In the genomic region with DNA sequence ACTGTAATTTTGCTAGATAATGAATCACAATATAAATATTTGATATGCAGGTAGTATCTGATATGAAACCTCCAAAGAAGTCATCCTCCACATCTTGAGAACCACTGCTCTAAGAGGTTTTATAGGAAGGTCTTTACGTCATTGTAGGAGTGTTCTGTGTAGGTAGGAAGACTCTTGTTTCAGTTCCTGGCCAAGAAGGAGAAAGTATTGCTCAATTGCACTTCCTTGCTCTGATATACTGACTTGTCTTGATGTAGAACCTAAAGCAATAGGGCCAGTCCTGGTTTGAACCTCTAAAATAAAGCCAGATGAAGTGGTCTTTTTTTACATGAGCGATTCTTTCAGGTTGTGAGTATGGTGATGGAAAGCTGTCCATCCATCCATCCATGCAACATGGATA, we compare ENCODE assay signal across 21 mouse cellular contexts.
"Had no signal": no experiment of that assay in that cellular context is flagged by ENCODE, and none has a peak within 500 bp of the region (broad histone marks: within the 10 kb centered on the region; RNA-seq: fewer than 3 reads in every experiment).

No protein-coding gene starts in this region.

- ATAC-seq: hindbrain, embryonic 16.5 days; hindbrain, postnatal 0 days; inflammation-experienced regulatory T-cells, adult 6 months; intestine, embryonic 15.5 days; intestine, embryonic 16.5 days; intestine, postnatal 0 days had no signal

- DNase-seq: heart, postnatal 10 days; heart, postnatal 36 days; heart, postnatal 4 days; kidney, adult 11 months; kidney, adult 18-20 months; kidney, adult 2 months; kidney, adult 8-10 months; kidney, adult 9 months; kidney, postnatal 10 days; kidney, postnatal 14 days; kidney, postnatal 25 days; kidney, postnatal 36 days; kidney, postnatal 4 days; layer of hippocampus, adult 9-11 months; layer of hippocampus, postnatal 36 days had no signal
